Mouse (Mus musculus) liver, embryonic 14.5 days (tissue): Measurements from ENCODE around the gene Tmem151b. TPM values are rescaled to one million over a fixed set of nuclear protein-coding genes. Genes with fewer than 3 reads are reported as not detected.

ENCODE experiments used
- ATAC-seq: fragments of 200-750 bp; cut with Nextera tagmentation; 2 replicates; pipeline ENCODE4 v1.8.0; 2017; ENCODE audit warnings: moderate number of reproducible peaks, mild to moderate bottlenecking, moderate library complexity; ENCODE audit not compliant: insufficient read depth
- DNase-seq, 3 experiments: peaks; one replicate each; pipeline ENCODE4 v3.0.0-alpha.2; 2012 to 2013; ENCODE audit warnings: low read depth in 3 of 3, low spot score in 3 of 3
- H3K27ac ChIP-seq: fragments of 300-500 bp; sonication (generic); 2 replicates; pipeline ENCODE4 v1.5.1; 2014; ENCODE audit warnings: moderate library complexity, mild to moderate bottlenecking, control low read depth, inconsistent platforms
- H3K27me3 ChIP-seq: fragments of 300-500 bp; sonication (generic); 2 replicates; pipeline ENCODE4 v1.6.1; 2014; ENCODE audit warnings: mild to moderate bottlenecking, low read length, moderate library complexity; ENCODE audit not compliant: control insufficient read depth, insufficient read depth
- H3K36me3 ChIP-seq: fragments of 300-500 bp; sonication (generic); replicated peaks from 2 replicates; pipeline ENCODE4 v1.6.1; 2014; ENCODE audit warnings: low read depth; ENCODE audit not compliant: control insufficient read depth, insufficient read depth
- H3K4me1 ChIP-seq, 2 experiments: fragments of 200-500 bp in 1 of 2; fragments of 300-500 bp in 1 of 2; sonication (generic) in 1 of 2; replicated peaks; 2 replicates each; pipeline ENCODE4 v1.6.1; 2012 to 2014; ENCODE audit warnings: antibody characterized with exemption in 1 of 2, inconsistent platforms in 1 of 2, low read length in 1 of 2; ENCODE audit not compliant: control insufficient read depth in 2 of 2, insufficient read depth in 2 of 2
- H3K4me2 ChIP-seq: fragments of 300-500 bp; sonication (generic); 2 replicates; pipeline ENCODE4 v1.6.1; 2014; ENCODE audit warnings: low read depth, mild to moderate bottlenecking, control low read depth, moderate library complexity
- H3K4me3 ChIP-seq, 2 experiments: fragments of 200-500 bp in 1 of 2; fragments of 300-500 bp in 1 of 2; sonication (generic) in 1 of 2; 2 replicates each; pipeline ENCODE4 v1.5.1; 2012 to 2014; ENCODE audit warnings: low read depth in 2 of 2, low read length in 2 of 2, mild to moderate bottlenecking in 2 of 2, control low read depth in 1 of 2, inconsistent platforms in 1 of 2, moderate library complexity in 1 of 2; ENCODE audit not compliant: insufficient read depth in 1 of 2
- H3K9ac ChIP-seq: fragments of 300-500 bp; sonication (generic); replicated peaks from 2 replicates; pipeline ENCODE4 v1.6.1; 2014; ENCODE audit warnings: mild to moderate bottlenecking, control low read depth, moderate library complexity
- H3K9me3 ChIP-seq: fragments of 300-500 bp; sonication (generic); 2 replicates; pipeline ENCODE4 v1.6.1; 2016; ENCODE audit warnings: low read length, mixed read lengths; ENCODE audit not compliant: control insufficient read depth
- CTCF ChIP-seq: IDR thresholded peaks from 2 replicates; pipeline ENCODE4 v1.5.1; 2016; ENCODE audit warnings: antibody characterized with exemption, low read depth, control low read depth
- EP300 ChIP-seq: IDR thresholded peaks from 2 replicates; pipeline ENCODE4 v1.6.1; 2016; ENCODE audit warnings: antibody characterized with exemption, low read depth
- WGBS: fragments of 180-500 bp; shearing (Covaris S2); extraction: QIAGEN DNeasy Blood & Tissue Kit; methylation state at CpG from one replicate; pipeline ENCODE4 v1.1.7; 2014; ENCODE audit not compliant: insufficient replicate concordance; 5-methylcytosine and 5-hydroxymethylcytosine counted together
- polyA plus RNA-seq, 2 experiments: library from polyadenylated mRNA; depleted of rRNA in 1 of 2; stranded (reverse) in 1 of 2; unstranded in 1 of 2; fragments of >200 nt; fragmentation: Nextera tagmentation in 1 of 2; extraction: Ambion mirVana in 1 of 2; gene quantifications; 2 replicates each; pipeline versions ENCODE4 v1.2.1 to v1.2.3; 2012 to 2014

The Tmem151b gene
- polyA plus RNA-seq, 2 experiments = 0.08 TPM; not detected in 1

- 68% methylated on average over 4 of the region's 4 CpGs for WGBS
- no peak for TF ChIP-seq EP300
- no peak for TF ChIP-seq CTCF
- ATAC-seq (no peak), DNase-seq (no peak)
- no peak overlapping the region for H3K4me2 ChIP-seq
- no peak overlapping the region for H3K27ac ChIP-seq
- H3K9me3 ChIP-seq = no peaks in the 10 kb centered on the region
- no peaks in the 10 kb centered on the region for H3K36me3 ChIP-seq
- H3K27me3 ChIP-seq = no peaks in the 10 kb centered on the region
- H3K9ac ChIP-seq = no peak overlapping the region
- H3K4me3 ChIP-seq = no peak overlapping the region
- H3K4me1 ChIP-seq = peaks cover 2 to 4% of the 10 kb centered on the region in 2 experiments; a peak in 1 of 4 replicates
Measured at GRCm38 (mm10) chr17:45511757-45512156, 37.7 kb downstream of the Tmem151b start.

GRCm38 (mm10) chr17:45510871-45511270 is 38.6 kb downstream of the Tmem151b start:
- H3K4me3 ChIP-seq = no peak overlapping the region
- peaks cover 2 to 4% of the 10 kb centered on the region in 2 experiments; a peak in 1 of 4 replicates for H3K4me1 ChIP-seq
- no peak overlapping the region for H3K27ac ChIP-seq
- DNase-seq (no peak), ATAC-seq (no peak)
- 73% methylated on average over 4 of the region's 4 CpGs for WGBS
- H3K36me3 ChIP-seq = no peaks in the 10 kb centered on the region
- H3K9ac ChIP-seq = no peak overlapping the region
- H3K4me2 ChIP-seq = no peak overlapping the region
- no peak for TF ChIP-seq CTCF
- TF ChIP-seq EP300 = no peak
- no peaks in the 10 kb centered on the region for H3K27me3 ChIP-seq
- H3K9me3 ChIP-seq = no peaks in the 10 kb centered on the region

GRCm38 (mm10) chr17:45506700-45507189 is 42.7 kb downstream of the Tmem151b start, which contains the start of gene Aars2:
Gene Aars2, plus strand, starts transcription at chr17:45506841.
- H3K9ac ChIP-seq = peak within 1 kb of the TSS; percentile 70
- H3K36me3 ChIP-seq = no peaks in the 10 kb centered on the region
- H3K27ac ChIP-seq = no peak within 1 kb of the TSS
- DNase-seq (peak; percentile 80 to 83 (median 81)), ATAC-seq (peak; percentile 92)
- H3K9me3 ChIP-seq = no peaks in the 10 kb centered on the region
- H3K4me1 ChIP-seq = peaks cover 4% of the 10 kb centered on the region in 2 experiments; a peak in 3 of 4 replicates
- TF ChIP-seq EP300 = peak; percentile 47; the same call in 1 of the 2 replicates
- peak; percentile 92 for TF ChIP-seq CTCF
- no peaks in the 10 kb centered on the region for H3K27me3 ChIP-seq
- peak within 1 kb of the TSS; percentile 59 for H3K4me2 ChIP-seq
- peak within 1 kb of the TSS; percentile 72 to 88 for H3K4me3 ChIP-seq
- under 1% methylated on average over 42 of the region's 42 CpGs for WGBS

- TF ChIP-seq CTCF (no peak), EP300 (no peak)
- Histone ChIP-seq H3K27ac (no peak overlapping the region), H3K4me3 (no peak overlapping the region), H3K27me3 (no peaks in the 10 kb centered on the region), H3K36me3 (no peaks in the 10 kb centered on the region), H3K9ac (no peak overlapping the region), H3K4me2 (no peak overlapping the region), H3K4me1 (peaks cover 4% of the 10 kb centered on the region in 2 experiments; a peak in 3 of 4 replicates), H3K9me3 (no peaks in the 10 kb centered on the region)
- 64% methylated on average over 6 of the region's 6 CpGs for WGBS
- no peak for DNase-seq
- no peak for ATAC-seq
Measured at GRCm38 (mm10) chr17:45505941-45506465, 43.5 kb downstream of the Tmem151b start.

GRCm38 (mm10) chr17:45503301-45503973 is 46.0 kb downstream of the Tmem151b start:
- peaks cover 4% of the 10 kb centered on the region in 2 experiments; a peak in 3 of 4 replicates for H3K4me1 ChIP-seq
- TF ChIP-seq EP300 (no peak), CTCF (no peak)
- H3K9ac ChIP-seq = no peak overlapping the region
- no peak overlapping the region for H3K4me2 ChIP-seq
- no peak overlapping the region for H3K27ac ChIP-seq
- no peaks in the 10 kb centered on the region for H3K36me3 ChIP-seq
- DNase-seq = no peak
- no peak for ATAC-seq
- H3K9me3 ChIP-seq = no peaks in the 10 kb centered on the region
- 2% methylated on average over 5 of the region's 5 CpGs for WGBS
- H3K4me3 ChIP-seq = no peak overlapping the region
- H3K27me3 ChIP-seq = no peaks in the 10 kb centered on the region
